Mouse (Mus musculus): ENCODE measurements at regions not wholly inside any gene's neighbourhood (a gene's known extent, or its start where the extent isn't known, plus 50 kb on each side); places are given as distances from the start of the nearest gene placed in this dataset.

DNA sequence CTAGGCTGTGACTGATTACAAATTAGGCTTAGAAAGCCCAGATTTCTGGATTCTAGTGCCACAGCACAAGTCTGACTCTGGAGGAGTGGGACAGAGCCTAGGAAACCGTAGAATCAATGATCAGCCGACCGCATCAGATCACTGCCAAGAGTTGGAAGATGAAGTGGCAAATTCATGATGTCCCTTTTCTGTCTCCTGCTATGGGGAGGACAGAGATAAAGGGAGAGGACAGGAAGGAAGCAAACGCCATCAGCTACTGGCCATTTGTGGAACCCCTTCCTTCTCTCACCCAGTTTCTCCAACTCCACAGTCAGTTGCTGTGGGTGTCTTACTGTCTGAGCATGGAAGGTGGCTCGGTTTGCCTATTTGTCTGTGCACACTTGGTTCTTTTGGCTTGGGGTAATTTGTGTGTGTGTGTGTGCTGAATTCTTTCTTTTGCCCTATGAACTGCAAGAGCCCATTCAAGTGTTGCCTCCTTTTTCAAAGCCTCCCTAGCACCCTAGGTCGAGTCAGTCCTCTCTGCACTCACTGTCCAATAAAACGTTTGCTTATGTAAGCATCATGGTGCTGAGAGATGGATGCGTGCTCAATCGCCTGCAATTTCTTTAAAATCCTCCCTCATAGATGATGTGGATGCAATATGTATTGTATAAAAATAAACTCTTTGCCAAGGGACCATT lies 231.7 kb upstream of the Krr1 start:
- DNase-seq (ENCODE audit: extremely low read depth, low read depth, low spot score), result no peak

DNA sequence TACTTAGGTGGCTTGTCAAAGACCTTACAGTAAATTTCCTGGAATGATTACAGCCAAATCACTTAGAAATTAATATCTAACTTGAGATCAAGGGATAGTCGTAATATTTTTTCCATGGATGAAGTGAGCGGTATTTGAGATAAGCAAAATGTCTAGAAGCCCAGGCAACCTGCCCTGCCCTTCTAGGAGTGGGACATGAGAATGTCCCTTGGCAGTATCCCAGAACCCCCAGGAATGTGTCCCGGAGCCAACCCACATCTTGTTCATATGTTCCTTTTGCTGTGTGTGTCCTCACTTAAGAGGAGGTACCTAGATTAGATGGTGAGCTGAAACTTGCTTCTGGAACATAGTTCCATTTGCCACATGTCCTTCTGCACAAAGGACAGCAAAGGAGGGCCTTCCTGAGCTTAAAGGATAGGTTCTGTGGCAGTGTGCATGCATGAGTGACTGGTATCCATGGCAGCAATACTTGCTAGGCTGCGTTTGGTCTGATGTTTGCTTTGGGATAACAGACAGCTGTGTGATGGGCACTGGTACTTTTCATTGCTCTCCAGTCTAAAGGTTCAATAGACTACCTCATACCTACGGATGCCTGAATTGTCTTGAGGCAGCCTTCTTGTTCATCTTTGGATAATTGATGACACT lies 231.0 kb upstream of the Krr1 start:
- DNase-seq (ENCODE audit: extremely low read depth, low read depth, low spot score), result no peak

DNA sequence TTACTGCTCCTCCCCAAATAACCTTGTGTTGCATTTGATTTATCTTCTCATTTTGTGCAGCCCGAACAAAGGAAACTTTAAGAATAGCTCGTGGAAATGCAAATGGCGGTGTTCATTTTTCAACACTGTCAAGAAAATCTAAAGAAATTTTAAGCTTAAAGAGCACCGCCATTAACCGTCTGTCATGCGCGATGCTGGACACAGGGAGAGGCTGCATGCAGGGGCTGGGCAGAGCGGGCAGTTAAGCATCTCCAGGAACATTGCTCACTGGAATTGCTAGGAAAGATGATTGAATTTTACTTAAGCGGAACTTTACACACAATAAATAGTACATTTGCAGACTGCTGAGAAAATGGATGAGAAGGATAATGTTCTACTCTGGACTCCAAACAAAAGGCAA lies 229.2 kb upstream of the Krr1 start:
- DNase-seq (ENCODE audit: extremely low read depth, low read depth, low spot score), result no peak

DNA sequence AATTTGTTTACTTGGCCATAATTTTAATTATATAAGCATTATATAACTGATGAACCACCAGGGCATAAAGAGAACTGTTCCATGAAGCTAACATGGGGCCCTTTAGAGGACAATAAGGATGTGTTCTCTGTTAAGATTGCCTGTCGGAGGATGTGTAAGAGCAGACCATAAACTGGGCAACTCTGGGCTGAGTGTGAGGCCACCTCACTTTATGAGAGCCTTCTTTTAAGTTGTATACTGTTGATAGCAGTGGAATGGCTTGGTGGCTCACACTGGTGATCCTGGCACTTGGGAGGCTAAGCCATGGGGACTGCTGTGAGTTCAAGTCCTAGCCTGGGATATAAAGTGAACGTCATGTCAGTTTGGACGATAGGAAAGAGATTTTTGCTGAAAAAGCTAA lies 227.3 kb upstream of the Krr1 start:
- no peak for DNase-seq (ENCODE audit: extremely low read depth, low read depth, low spot score)

DNA sequence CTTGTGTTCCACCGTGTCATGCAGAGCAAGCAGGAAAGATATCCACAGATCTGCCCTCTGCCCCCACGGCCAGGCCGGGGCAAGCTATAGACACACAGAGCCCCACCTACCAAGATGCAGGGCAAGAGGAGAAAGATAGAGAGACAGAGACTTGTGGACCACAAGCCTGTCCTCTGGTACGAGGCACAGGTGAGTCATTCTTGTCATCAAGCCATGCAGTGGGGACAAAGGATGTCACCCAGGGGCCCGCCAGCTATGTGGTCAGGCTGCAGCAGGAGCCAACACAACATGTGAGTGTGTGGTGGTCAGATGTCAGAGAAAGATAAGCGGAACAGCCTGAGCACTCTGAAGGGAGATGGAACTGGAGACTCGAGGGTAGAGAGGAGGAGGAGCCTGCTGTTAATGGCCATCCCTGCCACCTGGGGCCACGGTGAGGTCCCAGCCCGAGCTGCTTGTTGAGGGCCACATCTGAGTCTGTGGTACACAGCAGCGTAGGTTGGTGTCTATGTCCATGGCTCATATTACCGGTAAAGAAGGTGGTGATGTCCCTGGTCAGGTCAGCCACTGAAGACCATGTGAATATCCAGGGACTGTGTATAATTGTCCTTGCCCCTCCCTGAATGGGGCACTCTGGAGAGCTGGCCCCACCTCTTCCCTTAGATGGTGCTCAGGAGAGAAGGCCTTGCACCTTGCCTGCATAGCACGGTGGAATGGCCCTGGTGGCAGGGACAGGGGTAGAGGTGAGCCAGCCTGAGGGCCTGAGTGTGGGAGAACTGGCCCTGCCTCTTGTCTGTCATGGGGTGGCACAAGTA lies 226.2 kb upstream of the Krr1 start:
- no peak for DNase-seq (ENCODE audit: extremely low read depth, low read depth, low spot score)

DNA sequence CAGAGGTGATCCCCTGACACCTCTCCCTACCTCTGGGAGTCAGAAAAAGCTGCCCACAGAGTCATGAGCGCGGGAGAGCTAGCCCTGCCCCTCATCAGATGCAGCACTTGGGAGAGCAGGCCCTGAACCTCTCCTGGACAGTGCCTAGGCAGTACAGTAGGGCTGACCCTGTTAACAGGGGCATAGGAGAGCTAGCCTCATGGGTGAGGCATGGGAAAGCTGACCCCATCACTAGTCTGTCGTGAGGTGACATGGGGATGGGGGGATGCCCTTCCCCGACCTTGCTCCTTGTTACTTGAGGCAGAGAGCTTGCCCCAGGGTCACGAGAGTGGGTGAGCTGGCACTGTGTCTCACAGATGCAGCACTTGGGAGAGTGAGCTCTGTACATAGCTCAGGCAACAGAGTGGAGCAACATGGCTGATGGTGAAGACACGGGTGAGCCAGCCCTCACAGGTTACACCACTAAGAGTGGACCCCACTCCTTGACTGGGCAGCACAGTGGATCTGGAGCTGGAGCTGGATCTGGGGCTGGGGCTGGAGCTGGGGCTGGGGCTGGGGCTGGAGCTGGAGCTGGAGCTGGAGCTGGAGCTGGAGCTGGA lies 225.5 kb upstream of the Krr1 start:
- no peak for DNase-seq (ENCODE audit: extremely low read depth, low read depth, low spot score)

- no peak for DNase-seq (ENCODE audit: extremely low read depth, low read depth, low spot score)
Measured at GRCm38 (mm10) chr10:111748482-111748881, 224.0 kb upstream of the Krr1 start.

- no peak for DNase-seq (ENCODE audit: extremely low read depth, low read depth, low spot score)
Measured at GRCm38 (mm10) chr10:111753646-111754045, 218.8 kb upstream of the Krr1 start.

- no peak for DNase-seq (ENCODE audit: extremely low read depth, low read depth, low spot score)
Measured at GRCm38 (mm10) chr10:111755964-111756363, 216.5 kb upstream of the Krr1 start.

GRCm38 (mm10) chr10:111756528-111756927 lies 215.9 kb upstream of the Krr1 start:
- DNase-seq (ENCODE audit: extremely low read depth, low read depth, low spot score), result no peak

DNA sequence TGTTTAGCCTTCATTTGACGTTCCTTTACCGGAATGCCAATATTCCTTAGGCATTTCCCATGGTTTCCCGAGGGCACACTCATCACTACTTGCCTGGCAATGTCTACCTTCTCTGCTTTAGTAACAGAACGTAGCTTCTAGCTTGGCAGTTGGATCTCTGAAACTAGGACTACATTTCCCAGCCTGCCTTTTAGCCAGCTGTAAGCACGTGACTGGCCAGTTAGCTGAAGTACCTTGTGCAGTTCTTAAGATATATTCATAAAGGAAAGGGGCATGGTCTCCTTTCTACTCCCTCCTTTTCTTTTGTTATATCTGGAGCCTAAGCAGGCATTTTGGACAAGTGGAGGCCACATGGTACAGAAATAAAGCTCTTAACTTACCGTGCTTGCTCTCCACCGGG lies 214.8 kb upstream of the Krr1 start:
- no peak for DNase-seq (ENCODE audit: extremely low read depth, low read depth, low spot score)

GRCm38 (mm10) chr10:111759505-111759904 lies 213.0 kb upstream of the Krr1 start:
- no peak for DNase-seq (ENCODE audit: extremely low read depth, low read depth, low spot score)

GRCm38 (mm10) chr10:111762751-111763528 lies 209.5 kb upstream of the Krr1 start:
- DNase-seq (ENCODE audit: extremely low read depth, low read depth, low spot score), result no peak

DNA sequence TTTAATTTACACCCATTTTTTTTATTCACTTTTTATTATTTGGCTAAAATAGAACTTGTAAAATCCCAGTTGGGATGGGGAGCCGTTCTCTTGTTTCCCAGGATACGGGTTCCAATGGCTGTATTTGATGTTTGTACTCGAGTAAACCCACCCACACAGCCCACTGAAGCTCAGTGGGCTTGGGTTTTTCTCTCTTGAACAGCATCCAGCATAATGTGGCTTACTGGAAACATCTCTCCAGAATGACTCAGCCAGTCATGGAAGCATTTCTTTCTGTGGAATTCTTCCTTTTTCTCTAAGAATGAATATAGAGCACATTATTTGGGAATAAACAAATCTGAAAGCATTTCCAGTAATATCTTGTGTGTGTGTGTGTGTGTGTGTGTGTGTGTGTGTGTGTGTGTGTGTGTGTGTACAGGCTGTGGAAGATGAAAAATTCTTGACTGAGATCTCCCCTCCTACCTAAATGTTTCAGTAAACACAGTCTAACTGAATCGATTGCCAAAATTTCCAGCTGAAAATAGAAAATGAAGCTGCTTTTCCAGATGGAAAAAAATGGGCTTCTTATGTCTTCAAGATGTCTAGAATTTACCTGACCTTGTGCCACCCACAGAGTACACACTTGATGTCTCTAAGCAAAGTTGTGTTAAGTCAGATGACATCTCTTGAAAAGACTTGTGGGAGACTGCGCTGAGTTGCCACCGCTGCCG lies 205.3 kb upstream of the Krr1 start:
- DNase-seq (ENCODE audit: extremely low read depth, low read depth, low spot score), result no peak

DNA sequence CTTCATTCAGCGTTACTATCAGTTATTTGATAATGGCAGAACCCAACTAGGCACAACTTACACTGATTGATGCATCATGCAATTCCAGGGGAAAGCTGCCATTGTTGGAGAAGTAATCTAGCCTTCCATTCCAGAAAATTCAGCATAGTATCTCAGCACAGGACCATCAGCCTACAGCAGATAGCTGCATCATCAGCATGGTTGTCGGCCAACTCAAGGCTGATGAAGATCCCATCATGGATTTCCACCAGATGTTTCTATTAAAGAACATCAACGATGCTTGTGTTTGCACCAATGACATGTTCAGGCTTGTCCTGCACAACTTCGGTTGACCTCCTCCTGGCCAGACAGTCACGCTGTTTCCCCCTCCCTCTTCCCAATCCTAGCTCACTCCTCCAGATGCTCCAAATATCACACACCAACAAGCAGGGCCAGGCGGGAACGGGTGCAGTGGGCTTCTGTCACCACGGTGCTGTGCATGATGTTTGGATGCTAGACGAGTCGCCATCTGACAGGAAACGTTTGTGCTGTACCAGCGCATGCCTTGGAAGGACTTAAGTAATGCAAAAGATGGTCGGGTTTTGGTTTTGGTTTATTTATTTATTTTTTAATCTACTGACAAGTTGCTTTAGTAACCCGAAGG lies 204.5 kb upstream of the Krr1 start:
- no peak for DNase-seq (ENCODE audit: extremely low read depth, low read depth, low spot score)

DNA sequence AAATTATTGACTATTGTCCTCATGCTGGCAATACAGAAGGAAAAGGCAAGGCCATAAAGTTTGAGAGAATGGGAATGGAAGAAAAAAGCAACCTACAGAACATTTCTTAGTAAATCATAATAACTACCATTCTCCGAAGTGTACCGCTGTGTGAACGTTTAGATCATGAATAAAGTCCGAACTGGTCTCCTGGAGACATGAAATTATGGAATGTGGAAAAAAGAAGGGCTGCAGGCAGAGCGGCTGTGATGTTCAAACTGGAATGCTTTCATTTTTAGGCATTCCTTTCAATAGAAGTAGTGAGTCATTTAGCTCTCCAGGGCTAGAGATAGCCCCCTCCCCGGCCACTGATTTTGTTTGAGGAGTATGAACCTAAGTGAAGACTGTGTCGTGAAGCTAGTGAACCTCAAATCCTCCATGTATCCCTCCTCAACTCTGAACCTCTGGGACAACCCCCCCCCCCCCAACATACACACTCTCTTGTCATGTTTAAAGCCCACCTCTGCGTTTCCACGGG lies 202.9 kb upstream of the Krr1 start:
- DNase-seq (ENCODE audit: extremely low read depth, low read depth, low spot score), result no peak

DNA sequence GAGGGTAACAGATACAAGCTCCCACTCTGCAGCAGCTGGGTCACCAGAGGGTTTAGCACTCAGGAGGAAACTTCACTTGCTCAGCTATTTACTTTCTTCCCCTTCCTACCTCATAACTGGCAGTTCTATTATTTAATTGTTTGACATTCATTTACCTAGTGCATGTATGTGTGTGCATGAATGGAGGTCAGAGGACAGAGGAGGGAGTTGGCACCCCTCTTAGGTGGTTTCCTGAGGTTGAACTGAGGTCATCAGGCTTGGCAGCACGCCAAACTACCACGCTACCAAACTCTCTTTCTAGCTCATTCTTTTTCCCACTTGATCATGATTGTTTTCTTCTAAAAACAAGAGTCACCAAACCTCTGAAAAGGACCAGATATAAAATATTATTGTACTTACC lies 202.4 kb upstream of the Krr1 start:
- no peak for DNase-seq (ENCODE audit: extremely low read depth, low read depth, low spot score)

DNA sequence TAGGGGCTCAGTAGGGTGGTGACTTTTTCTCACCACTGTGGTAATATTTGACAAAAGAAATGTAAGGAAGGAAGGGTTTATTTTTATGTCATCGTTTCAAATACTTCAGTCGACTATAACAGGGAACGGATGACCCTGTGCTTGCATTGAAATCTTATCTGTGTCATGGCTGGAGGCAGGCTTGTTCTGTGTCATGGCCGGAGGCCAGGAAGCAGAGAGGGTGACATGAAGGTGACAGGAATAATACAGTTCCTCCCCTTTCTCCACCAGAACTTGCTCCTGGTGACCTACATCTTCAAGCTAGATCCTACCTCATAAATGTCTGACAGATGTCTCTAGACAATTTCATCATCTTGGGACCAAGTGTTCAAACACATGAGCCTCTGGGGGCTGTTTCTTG lies 201.5 kb upstream of the Krr1 start:
- no peak for DNase-seq (ENCODE audit: extremely low read depth, low read depth, low spot score)

- DNase-seq (ENCODE audit: extremely low read depth, low read depth, low spot score), result no peak
Measured at GRCm38 (mm10) chr10:111777559-111777958, 194.9 kb upstream of the Krr1 start.

GRCm38 (mm10) chr10:111778111-111778510 lies 194.4 kb upstream of the Krr1 start:
- no peak for DNase-seq (ENCODE audit: extremely low read depth, low read depth, low spot score)

Data from fat pad, adult 2 months (tissue).